Mouse (Mus musculus) myocyte (in vitro differentiated cells): ENCODE measurements around the gene Cutc.

Experiments
- MAX ChIP-seq: IDR thresholded peaks from one replicate; pipeline ENCODE4 v1.6.1; 2011; ENCODE audit warnings: low read depth, mild to moderate bottlenecking, control low read depth
- MYOD1 ChIP-seq, 3 experiments: IDR thresholded peaks; one replicate each; pipeline ENCODE4 v1.6.1; 2011; ENCODE audit warnings: control low read depth in 2 of 3, low read depth in 2 of 3, mild to moderate bottlenecking in 2 of 3, moderate library complexity in 1 of 3; ENCODE audit not compliant: insufficient read length in 2 of 3, control insufficient read depth in 1 of 3
- POLR2A ChIP-seq: IDR thresholded peaks from one replicate; pipeline ENCODE4 v1.6.1; 2011; ENCODE audit warnings: low read depth, mild to moderate bottlenecking, control low read depth, moderate library complexity; ENCODE audit not compliant: insufficient read length

DNA sequence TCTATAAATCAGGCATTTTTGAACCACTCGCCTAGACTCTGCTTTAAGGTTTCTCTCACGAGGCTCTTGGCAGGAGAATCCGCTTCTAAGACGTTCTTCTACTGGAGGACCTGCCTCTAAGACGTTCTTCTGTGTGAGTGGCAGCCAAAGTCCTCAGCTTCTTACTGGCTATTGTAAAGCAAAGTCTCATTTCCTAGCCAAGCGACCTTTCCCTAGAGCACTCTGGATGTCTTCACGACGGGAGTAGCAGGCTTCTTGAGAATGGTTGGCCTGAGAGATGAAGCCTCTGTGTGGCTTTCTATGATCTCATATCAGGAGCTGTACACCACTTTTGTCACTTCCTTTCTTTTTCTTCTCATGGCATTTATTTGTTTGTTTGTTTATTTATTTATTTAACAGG is 42.7 kb downstream of the Cutc start:
- TF ChIP-seq POLR2A (no peak), MAX (no peak), MYOD1 (IDR thresholded peaks at IDR 0.05; ENCODE audit: control insufficient read depth in 1 of 3, insufficient read length in 2 of 3, low read depth in 2 of 3) (no peak)
